Mouse (Mus musculus) heart, adult 2 months (tissue): ENCODE data around the gene Mcoln1. TPM values are rescaled to one million over a fixed set of nuclear protein-coding genes. Genes with fewer than 3 reads are reported as not detected.

ENCODE experiments used
- DNase-seq, 2 experiments: peaks; one replicate each; pipeline ENCODE4 v3.0.0; 2021
- H3K27ac ChIP-seq: fragments of 200-600 bp; 2 replicates; pipeline ENCODE4 v1.8.1; 2022
- H3K27me3 ChIP-seq: fragments of 200-500 bp; 2 replicates; pipeline ENCODE4 v1.6.1; 2012; ENCODE audit warnings: mild to moderate bottlenecking, low read length, inconsistent platforms, mixed read lengths; ENCODE audit not compliant: control insufficient read depth, insufficient read depth
- H3K36me3 ChIP-seq: fragments of 200-500 bp; 2 replicates; pipeline ENCODE4 v1.6.1; 2012; ENCODE audit warnings: low read length, inconsistent platforms; ENCODE audit not compliant: control insufficient read depth, insufficient read depth
- H3K4me1 ChIP-seq: fragments of 200-500 bp; 2 replicates; pipeline ENCODE4 v1.6.1; 2011; ENCODE audit warnings: low read length; ENCODE audit not compliant: control insufficient read depth, insufficient read depth
- H3K4me3 ChIP-seq: fragments of 200-600 bp; 2 replicates; pipeline ENCODE4 v1.8.1; 2022
- H3K79me2 ChIP-seq: fragments of 200-500 bp; replicated peaks from 2 replicates; pipeline ENCODE4 v1.6.1; 2012; ENCODE audit warnings: mild to moderate bottlenecking, inconsistent platforms, low read length, moderate library complexity, mixed read lengths; ENCODE audit not compliant: control insufficient read depth, insufficient read depth
- H3K9ac ChIP-seq: fragments of 200-500 bp; 2 replicates; pipeline ENCODE4 v1.6.1; 2012; ENCODE audit warnings: low read depth, mild to moderate bottlenecking, control low read depth, inconsistent platforms, low read length, mixed read lengths
- CTCF ChIP-seq: fragments of 200-600 bp; IDR thresholded peaks from 2 replicates; pipeline ENCODE4 v1.8.1; 2022; ENCODE audit warnings: antibody characterized with exemption, mild to moderate bottlenecking, moderate library complexity
- EP300 ChIP-seq: fragments of 200-500 bp; IDR thresholded peaks from 2 replicates; pipeline ENCODE4 v1.6.1; 2011; ENCODE audit warnings: low read depth, low read length, control low read depth; ENCODE audit not compliant: insufficient read depth
- POLR2A ChIP-seq: fragments of 200-500 bp; IDR thresholded peaks from 2 replicates; pipeline ENCODE4 v1.6.1; 2011; ENCODE audit warnings: mild to moderate bottlenecking, low read depth, low read length, control low read depth; ENCODE audit not compliant: insufficient read depth
- WGBS: fragments of 180-500 bp; shearing (Covaris S2); methylation state at CpG from one replicate; pipeline ENCODE4 v1.1.7; 2018; 5-methylcytosine and 5-hydroxymethylcytosine counted together
- intact Hi-C: fragments of 180-260 bp; cut with DNase I; formaldehyde crosslinking; loops from one replicate; pipeline ENCODE4 v1.15.1; 2025
- polyA plus RNA-seq: library from polyadenylated mRNA; depleted of rRNA; stranded (reverse); fragments of >200 nt; gene quantifications from 2 replicates; pipeline ENCODE4 v1.2.3, GENCODE M21; 2012
- total RNA-seq, 2 experiments: library from RNA; stranded (reverse); gene quantifications; 2 replicates each; pipeline ENCODE4 v1.2.3; 2021

Gene Mcoln1
- total and polyA plus RNA-seq, 3 experiments: 20.6 to 86.9 (median 23.1) TPM

DNA sequence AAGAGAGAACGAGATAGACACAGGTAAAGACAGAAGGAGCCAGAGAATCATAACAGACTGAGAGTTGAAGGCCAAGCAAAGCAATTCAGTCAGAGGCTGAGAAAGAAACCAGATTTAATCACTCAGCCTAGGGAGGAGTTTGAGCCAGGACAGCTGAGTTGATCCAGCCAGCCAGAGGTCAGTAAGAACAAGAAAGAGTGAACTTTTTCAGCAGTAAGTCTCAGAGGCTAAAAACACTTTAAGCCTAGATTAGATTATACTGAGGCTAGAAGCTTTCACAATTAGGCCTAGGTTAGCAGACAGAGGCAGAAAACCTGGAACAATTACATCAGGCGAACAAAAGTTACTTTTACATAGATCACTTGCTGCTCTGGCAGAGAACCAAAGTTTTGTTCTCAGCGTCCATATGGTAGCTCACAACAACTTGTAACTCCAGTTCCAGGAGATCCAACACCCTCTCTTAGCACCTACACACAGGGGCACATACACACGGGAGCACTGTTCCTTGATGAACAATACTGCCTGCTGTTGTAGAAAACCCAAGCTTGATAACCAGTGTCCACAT, 20.0 kb upstream of the Mcoln1 start:
- no peaks in the 10 kb centered on the region for H3K79me2 ChIP-seq
- H3K9ac ChIP-seq: no peak overlapping the region
- 52% methylated on average over 4 of the region's 4 CpGs for WGBS
- no peak for DNase-seq
- no peaks in the 10 kb centered on the region for H3K4me1 ChIP-seq
- no peak overlapping the region for H3K27ac ChIP-seq
- H3K27me3 ChIP-seq: peaks cover 5% of the 10 kb centered on the region; the same call in 1 of the 2 replicates
- no peaks in the 10 kb centered on the region for H3K36me3 ChIP-seq
- TF ChIP-seq EP300 (no peak), CTCF (no peak), POLR2A (no peak)
- H3K4me3 ChIP-seq: no peak overlapping the region
- intact Hi-C loops: no loop called here

DNA sequence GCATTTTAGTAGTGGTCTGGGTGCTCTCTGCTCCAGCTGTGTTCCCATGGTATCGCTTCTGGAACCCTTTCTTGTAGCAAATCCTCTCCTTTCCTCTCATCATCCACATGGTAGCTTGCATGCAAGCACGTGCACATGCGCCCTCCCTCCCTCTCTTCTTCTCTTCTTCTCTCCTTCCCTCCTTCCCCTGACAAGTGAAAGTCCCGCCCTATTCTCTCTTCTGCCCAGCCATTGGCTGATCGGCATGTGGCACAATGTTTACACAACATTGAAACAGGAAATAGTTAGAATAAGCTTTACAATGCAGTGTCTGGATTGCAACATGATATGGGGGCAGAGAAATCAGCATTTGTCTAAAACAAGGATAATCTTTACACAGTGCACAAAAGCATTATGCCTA, 18.7 kb upstream of the Mcoln1 start:
- Histone ChIP-seq H3K4me3 (no peak overlapping the region), H3K27me3 (no peaks in the 10 kb centered on the region), H3K79me2 (no peaks in the 10 kb centered on the region), H3K9ac (no peak overlapping the region), H3K36me3 (no peaks in the 10 kb centered on the region), H3K4me1 (no peaks in the 10 kb centered on the region), H3K27ac (no peak overlapping the region)
- intact Hi-C loops: no loop called here
- 54% methylated on average over 5 of the region's 5 CpGs for WGBS
- no peak for TF ChIP-seq POLR2A
- TF ChIP-seq CTCF: no peak
- TF ChIP-seq EP300: no peak
- no peak for DNase-seq

DNA sequence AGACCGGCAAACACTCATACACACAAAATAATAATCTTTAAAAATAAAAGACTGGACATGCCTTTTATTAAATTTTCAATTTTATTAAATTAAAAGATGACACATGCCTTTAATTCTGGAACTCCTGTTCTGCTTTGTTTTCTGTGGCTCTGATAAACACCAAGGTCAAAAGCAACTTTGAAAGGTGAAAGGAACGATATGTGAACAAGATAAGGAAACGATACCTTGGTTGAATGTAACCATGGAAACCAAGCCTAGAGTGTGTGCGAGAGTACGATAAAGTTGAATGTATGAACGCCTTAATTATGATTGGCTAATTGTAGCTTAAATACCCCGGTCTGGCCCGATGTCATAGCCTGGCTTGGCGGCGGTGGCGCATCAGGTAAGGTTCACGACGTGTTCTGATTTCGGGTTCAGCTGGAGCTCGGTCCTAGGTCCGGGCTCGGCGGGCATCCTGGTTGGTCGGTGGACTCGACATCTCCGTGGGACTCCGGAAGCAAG, 18.0 kb upstream of the Mcoln1 start:
- intact Hi-C loops: no loop called here
- TF ChIP-seq CTCF (no peak), POLR2A (no peak), EP300 (no peak)

GRCm38 (mm10) chr8:3483546-3483945, 16.7 kb upstream of the Mcoln1 start:
- Histone ChIP-seq H3K36me3 (no peaks in the 10 kb centered on the region), H3K27me3 (no peaks in the 10 kb centered on the region), H3K4me3 (no peak overlapping the region), H3K27ac (no peak overlapping the region), H3K4me1 (no peaks in the 10 kb centered on the region), H3K79me2 (no peaks in the 10 kb centered on the region), H3K9ac (no peak overlapping the region)
- WGBS: 25% methylated on average over 7 of the region's 7 CpGs
- DNase-seq: no peak
- intact Hi-C loops: no loop called here
- TF ChIP-seq POLR2A (no peak), CTCF (no peak), EP300 (no peak)

More for the DNA sequence above, 18.0 kb upstream of the Mcoln1 start:
- H3K27me3 ChIP-seq: no peaks in the 10 kb centered on the region
- H3K4me1 ChIP-seq: no peaks in the 10 kb centered on the region
- H3K36me3 ChIP-seq: no peaks in the 10 kb centered on the region
- DNase-seq: no peak
- no peak overlapping the region for H3K4me3 ChIP-seq
- H3K27ac ChIP-seq: no peak overlapping the region
- no peaks in the 10 kb centered on the region for H3K79me2 ChIP-seq
- WGBS: 84% methylated on average over 22 of the region's 22 CpGs
- no peak overlapping the region for H3K9ac ChIP-seq

GRCm38 (mm10) chr8:3485192-3485591, 15.1 kb upstream of the Mcoln1 start:
- Histone ChIP-seq H3K4me3 (no peak overlapping the region), H3K9ac (no peak overlapping the region), H3K27ac (no peak overlapping the region), H3K27me3 (no peaks in the 10 kb centered on the region), H3K36me3 (no peaks in the 10 kb centered on the region), H3K4me1 (no peaks in the 10 kb centered on the region), H3K79me2 (no peaks in the 10 kb centered on the region)
- DNase-seq: no peak
- TF ChIP-seq CTCF (no peak), EP300 (no peak), POLR2A (no peak)
- WGBS: 35% methylated on average over 5 of the region's 5 CpGs
- intact Hi-C loops: no loop called here

- Histone ChIP-seq H3K9ac (peak within 1 kb of the TSS; percentile 100), H3K79me2 (peaks cover 2% of the 10 kb centered on the region), H3K27me3 (no peaks in the 10 kb centered on the region), H3K27ac (peak within 1 kb of the TSS; percentile 92), H3K4me3 (peak within 1 kb of the TSS; percentile 79), H3K36me3 (no peaks in the 10 kb centered on the region), H3K4me1 (no peaks in the 10 kb centered on the region)
- under 1% methylated on average over 60 of the region's 64 CpGs for WGBS
- TF ChIP-seq POLR2A (no peak; the same call in 1 of the 2 replicates), CTCF (no peak), EP300 (no peak)
- intact Hi-C loops: loop anchor here (2.0 kb wide), 2 partner anchors 24 to 26 kb away; partner anchors contain the start of gene Pex11g
- DNase-seq: peak; percentile 84 to 86
These were observed 7.1 kb upstream of the Mcoln1 start, which contains the start of gene Zfp358 for GRCm38 (mm10) chr8:3492901-3493844. Gene Zfp358 (plus strand): TSS chr8:3493138.
